Mouse (Mus musculus): Measurements from ENCODE around the gene Slc16a8. TPM values are rescaled to one million over a fixed set of nuclear protein-coding genes. Genes with fewer than 3 reads are reported as not detected.
A peak's percentile ranks its signal among the peaks of the same experiment; 100 is the strongest.

The Slc16a8 gene
- polyA plus RNA-seq, 1 experiment from 2014 or later = 0.29 TPM

DNA sequence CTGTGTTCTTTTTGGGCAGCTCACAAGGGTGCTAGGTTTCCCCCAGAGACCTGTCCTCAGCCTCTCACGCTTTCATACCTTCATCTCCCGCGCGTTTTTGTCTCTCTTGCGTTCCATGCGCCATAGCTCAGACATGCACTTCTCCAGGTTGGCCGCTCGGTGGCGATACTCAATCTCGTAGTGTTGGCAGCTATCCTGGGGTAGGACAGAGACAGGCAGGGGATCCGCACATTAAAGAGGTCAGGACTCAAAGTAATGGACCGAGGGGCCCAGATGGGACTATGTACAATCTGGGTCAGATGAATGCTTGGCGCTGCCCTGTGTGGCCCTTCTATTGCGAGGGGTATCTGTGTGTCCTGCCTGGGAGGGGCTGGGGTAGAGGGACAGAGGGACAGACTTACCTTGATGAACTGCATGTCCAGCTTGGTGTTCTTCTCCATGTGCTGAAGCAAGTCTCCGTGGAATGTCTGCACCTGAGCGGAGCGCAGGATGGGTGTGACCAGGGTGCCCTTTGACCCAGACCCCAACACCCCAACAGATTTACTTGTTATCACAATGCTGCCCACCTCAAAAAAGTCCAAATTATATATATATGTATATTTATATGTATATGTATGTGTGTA lies 16.7 kb upstream of the Slc16a8 start:
- WGBS = 14% methylated on average over 17 of the region's 17 CpGs
- peak; percentile 19; the same call in 1 of the 2 replicates for ATAC-seq (ENCODE audit: low read depth)
- Histone ChIP-seq H3K9me3 (ENCODE audit: control insufficient read depth, low read length) (no peaks in the 10 kb centered on the region), H3K4me2 (ENCODE audit: low read depth, low read length) (peak overlapping the region; percentile 56), H3K4me1 (ENCODE audit: control insufficient read depth, insufficient read depth, low read length) (peaks cover 3% of the 10 kb centered on the region; the same call in 1 of the 2 replicates), H3K27me3 (replicated peaks; ENCODE audit: control insufficient read depth, insufficient read depth, low read length) (peaks cover 16% of the 10 kb centered on the region), H3K36me3 (ENCODE audit: control insufficient read depth, insufficient read depth, low read length) (no peaks in the 10 kb centered on the region), H3K4me3 (ENCODE audit: low read depth, low read length) (peak overlapping the region; percentile 32; the same call in 1 of the 2 replicates), H3K9ac (ENCODE audit: low read depth, low read length) (no peak overlapping the region), H3K27ac (replicated peaks; ENCODE audit: low read depth, low read length) (no peak overlapping the region)
- DNase-seq (ENCODE audit: low spot score) = peak; percentile 36

DNA sequence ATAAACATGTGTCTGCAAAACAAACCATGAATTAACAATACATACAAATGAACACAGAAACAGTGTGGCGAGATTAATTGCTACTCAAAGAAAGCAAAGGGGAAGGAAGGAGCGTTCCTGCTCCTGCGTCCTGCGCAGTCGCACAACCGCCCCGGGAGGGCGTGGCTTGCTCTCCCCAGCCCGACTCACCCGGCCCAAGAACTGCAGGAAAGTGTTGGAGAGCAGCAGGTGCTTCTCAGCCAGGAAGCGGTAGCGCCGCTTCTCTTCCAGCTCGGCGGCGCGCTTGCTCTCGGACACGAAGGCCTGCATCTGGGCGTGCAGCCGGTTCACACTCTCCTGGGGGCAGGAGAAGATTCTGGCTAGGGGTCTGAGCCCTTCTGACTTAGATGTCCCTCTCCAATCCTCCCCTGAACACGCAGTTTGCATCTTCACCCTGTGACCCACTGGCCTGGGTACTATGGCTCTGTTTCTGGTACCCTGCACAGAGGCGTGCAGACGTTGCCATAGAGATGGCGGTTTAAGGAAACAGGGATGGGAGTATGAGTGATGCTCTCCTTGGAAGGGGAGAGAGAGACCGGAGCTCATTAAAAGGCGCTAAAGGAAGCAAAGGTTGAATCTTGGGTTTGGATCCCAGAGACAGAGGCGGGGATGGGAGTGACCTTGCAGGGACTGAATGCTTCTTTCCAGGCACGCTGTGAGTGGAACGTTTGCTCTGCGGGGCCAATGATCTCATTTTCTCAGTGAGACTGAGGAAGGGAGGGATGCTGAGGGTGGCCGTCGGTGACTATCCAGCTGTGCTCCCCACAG lies 16.0 kb upstream of the Slc16a8 start:
- H3K36me3 ChIP-seq (ENCODE audit: control insufficient read depth, insufficient read depth, low read length) = no peaks in the 10 kb centered on the region
- 3% methylated on average over 20 of the region's 33 CpGs for WGBS
- peak overlapping the region; percentile 32 for H3K4me3 ChIP-seq (ENCODE audit: low read depth, low read length)
- DNase-seq (ENCODE audit: low spot score) (peak; percentile 85), ATAC-seq (ENCODE audit: low read depth) (peak; percentile 72)
- H3K4me2 ChIP-seq (ENCODE audit: low read depth, low read length) = peak overlapping the region; percentile 56
- peaks cover 3% of the 10 kb centered on the region; the same call in 1 of the 2 replicates for H3K4me1 ChIP-seq (ENCODE audit: control insufficient read depth, insufficient read depth, low read length)
- peak overlapping the region; percentile 15; the same call in 1 of the 2 replicates for H3K9ac ChIP-seq (ENCODE audit: low read depth, low read length)
- H3K27me3 ChIP-seq (replicated peaks; ENCODE audit: control insufficient read depth, insufficient read depth, low read length) = peaks cover 16% of the 10 kb centered on the region
- H3K9me3 ChIP-seq (ENCODE audit: control insufficient read depth, low read length) = no peaks in the 10 kb centered on the region
- no peak overlapping the region for H3K27ac ChIP-seq (replicated peaks; ENCODE audit: low read depth, low read length)

DNA sequence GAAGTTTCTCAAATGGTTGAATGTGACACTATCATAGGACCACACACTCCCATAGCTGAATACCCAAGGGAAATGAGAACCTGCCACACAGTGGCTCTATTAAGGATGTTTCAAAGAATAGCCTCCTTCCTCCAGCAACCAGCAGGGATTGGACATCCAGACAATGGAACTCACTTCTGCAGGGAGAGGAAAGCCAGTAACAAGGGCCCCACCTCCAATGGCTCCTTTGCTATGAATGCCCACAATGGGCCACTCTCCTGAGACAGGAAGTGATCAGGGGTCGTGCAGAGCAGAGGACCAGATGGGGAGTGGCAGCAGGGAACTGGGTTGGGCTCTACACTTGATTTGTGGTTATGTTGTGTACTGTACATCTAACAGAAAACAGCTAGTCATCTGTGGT lies 14.0 kb upstream of the Slc16a8 start:
- no peak overlapping the region for H3K9ac ChIP-seq (ENCODE audit: low read depth, low read length)
- H3K4me1 ChIP-seq (ENCODE audit: control insufficient read depth, insufficient read depth, low read length) = peaks cover 3% of the 10 kb centered on the region; the same call in 1 of the 2 replicates
- no peak overlapping the region for H3K4me3 ChIP-seq (ENCODE audit: low read depth, low read length)
- DNase-seq (ENCODE audit: low spot score) (no peak), ATAC-seq (ENCODE audit: low read depth) (no peak)
- H3K9me3 ChIP-seq (ENCODE audit: control insufficient read depth, low read length) = no peaks in the 10 kb centered on the region
- H3K4me2 ChIP-seq (ENCODE audit: low read depth, low read length) = no peak overlapping the region
- 33% methylated on average over 1 of the region's 1 CpGs for WGBS
- H3K27ac ChIP-seq (replicated peaks; ENCODE audit: low read depth, low read length) = no peak overlapping the region
- no peaks in the 10 kb centered on the region for H3K36me3 ChIP-seq (ENCODE audit: control insufficient read depth, insufficient read depth, low read length)
- peaks cover 16% of the 10 kb centered on the region for H3K27me3 ChIP-seq (replicated peaks; ENCODE audit: control insufficient read depth, insufficient read depth, low read length)

DNA sequence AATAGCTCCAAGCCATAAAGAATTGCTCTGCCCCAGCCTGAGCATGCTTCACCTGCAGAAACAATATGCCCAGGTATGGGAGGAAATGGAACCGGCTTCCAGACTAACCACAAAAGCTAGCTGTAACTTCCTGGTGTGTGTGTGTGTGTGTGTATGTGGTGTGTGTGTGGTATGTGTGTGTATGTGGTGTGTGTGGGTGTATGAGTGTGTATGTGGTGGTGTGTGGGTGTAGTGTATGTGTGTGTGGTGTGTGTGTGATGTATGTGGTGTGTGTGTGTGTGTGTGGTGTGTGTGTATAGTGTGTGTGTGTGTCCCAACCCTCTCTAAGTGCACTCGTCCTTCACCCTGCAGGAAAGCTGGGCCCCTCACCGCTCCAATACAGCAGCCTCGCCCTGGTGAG lies 10.8 kb upstream of the Slc16a8 start:
- H3K36me3 ChIP-seq (ENCODE audit: control insufficient read depth, insufficient read depth, low read length) = no peaks in the 10 kb centered on the region
- 64% methylated on average over 4 of the region's 4 CpGs for WGBS
- ATAC-seq (ENCODE audit: low read depth) (no peak), DNase-seq (ENCODE audit: low spot score) (no peak)
- H3K9ac ChIP-seq (ENCODE audit: low read depth, low read length) = no peak overlapping the region
- H3K27me3 ChIP-seq (replicated peaks; ENCODE audit: control insufficient read depth, insufficient read depth, low read length) = peaks cover 21% of the 10 kb centered on the region
- 0 out of 2 replicates have a peak, but pooled peaks cover 7% of the 10 kb centered on the region for H3K4me1 ChIP-seq (ENCODE audit: control insufficient read depth, insufficient read depth, low read length)
- H3K27ac ChIP-seq (replicated peaks; ENCODE audit: low read depth, low read length) = no peak overlapping the region
- H3K9me3 ChIP-seq (ENCODE audit: control insufficient read depth, low read length) = no peaks in the 10 kb centered on the region
- H3K4me2 ChIP-seq (ENCODE audit: low read depth, low read length) = no peak overlapping the region
- H3K4me3 ChIP-seq (ENCODE audit: low read depth, low read length) = no peak overlapping the region

DNA sequence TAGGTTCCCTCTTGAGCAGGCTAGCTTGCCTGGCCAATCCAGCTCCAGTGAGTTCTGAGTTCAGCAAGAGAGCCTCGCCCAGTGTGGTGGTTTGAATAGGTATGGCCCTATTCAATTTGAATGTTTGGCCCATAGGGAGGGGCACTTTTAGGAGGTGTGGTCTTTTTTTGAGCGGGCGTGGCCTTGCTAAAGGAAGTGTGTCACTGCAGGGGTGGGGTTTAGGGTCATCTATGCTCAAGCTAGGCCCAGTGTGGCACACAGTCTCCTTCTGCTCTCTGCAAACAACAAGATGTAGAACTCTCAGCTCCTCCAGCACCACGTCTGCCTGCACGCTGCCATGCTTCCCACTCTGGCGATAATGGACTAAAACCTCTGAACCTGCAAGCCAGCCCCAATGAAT lies 9.2 kb upstream of the Slc16a8 start:
- Histone ChIP-seq H3K36me3 (ENCODE audit: control insufficient read depth, insufficient read depth, low read length) (no peaks in the 10 kb centered on the region), H3K9ac (ENCODE audit: low read depth, low read length) (no peak overlapping the region), H3K4me1 (ENCODE audit: control insufficient read depth, insufficient read depth, low read length) (0 out of 2 replicates have a peak, but pooled peaks cover 7% of the 10 kb centered on the region), H3K9me3 (ENCODE audit: control insufficient read depth, low read length) (no peaks in the 10 kb centered on the region), H3K27me3 (replicated peaks; ENCODE audit: control insufficient read depth, insufficient read depth, low read length) (peaks cover 25% of the 10 kb centered on the region), H3K27ac (replicated peaks; ENCODE audit: low read depth, low read length) (no peak overlapping the region), H3K4me3 (ENCODE audit: low read depth, low read length) (no peak overlapping the region), H3K4me2 (ENCODE audit: low read depth, low read length) (no peak overlapping the region)
- DNase-seq (ENCODE audit: low spot score) = no peak
- no peak for ATAC-seq (ENCODE audit: low read depth)
- 87% methylated on average over 6 of the region's 6 CpGs for WGBS

DNA sequence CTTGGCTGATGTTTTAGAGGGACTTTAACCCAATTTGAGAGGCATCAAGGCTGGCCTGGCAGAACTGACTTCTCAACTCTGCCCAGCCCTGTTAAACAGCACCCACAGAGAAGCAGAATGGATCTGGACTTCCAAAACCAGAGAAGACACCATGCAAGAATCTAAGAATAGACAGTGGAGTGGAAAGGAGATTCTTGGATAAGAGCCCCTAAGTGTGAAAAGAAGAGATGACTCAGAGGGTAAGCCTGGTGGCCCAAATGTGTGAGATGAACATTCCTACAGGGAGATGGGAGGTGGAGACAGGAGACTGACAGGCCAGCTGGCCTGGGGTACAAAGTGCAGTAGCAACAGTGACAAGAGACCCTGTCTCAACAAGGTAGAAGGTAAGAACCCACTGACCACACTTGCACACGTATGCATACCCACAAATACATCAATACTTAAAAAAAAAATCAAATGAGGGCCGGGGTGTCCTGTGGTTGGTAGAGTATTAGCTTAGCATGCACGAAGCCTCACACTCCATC lies 8.3 kb upstream of the Slc16a8 start:
- DNase-seq (ENCODE audit: low spot score) (no peak), ATAC-seq (ENCODE audit: low read depth) (no peak)
- Histone ChIP-seq H3K27me3 (replicated peaks; ENCODE audit: control insufficient read depth, insufficient read depth, low read length) (peaks cover 25% of the 10 kb centered on the region), H3K4me2 (ENCODE audit: low read depth, low read length) (no peak overlapping the region), H3K9ac (ENCODE audit: low read depth, low read length) (no peak overlapping the region), H3K4me1 (ENCODE audit: control insufficient read depth, insufficient read depth, low read length) (0 out of 2 replicates have a peak, but pooled peaks cover 7% of the 10 kb centered on the region), H3K27ac (replicated peaks; ENCODE audit: low read depth, low read length) (no peak overlapping the region), H3K4me3 (ENCODE audit: low read depth, low read length) (no peak overlapping the region), H3K9me3 (ENCODE audit: control insufficient read depth, low read length) (no peaks in the 10 kb centered on the region), H3K36me3 (ENCODE audit: control insufficient read depth, insufficient read depth, low read length) (no peaks in the 10 kb centered on the region)
- WGBS = 88% methylated on average over 3 of the region's 3 CpGs

DNA sequence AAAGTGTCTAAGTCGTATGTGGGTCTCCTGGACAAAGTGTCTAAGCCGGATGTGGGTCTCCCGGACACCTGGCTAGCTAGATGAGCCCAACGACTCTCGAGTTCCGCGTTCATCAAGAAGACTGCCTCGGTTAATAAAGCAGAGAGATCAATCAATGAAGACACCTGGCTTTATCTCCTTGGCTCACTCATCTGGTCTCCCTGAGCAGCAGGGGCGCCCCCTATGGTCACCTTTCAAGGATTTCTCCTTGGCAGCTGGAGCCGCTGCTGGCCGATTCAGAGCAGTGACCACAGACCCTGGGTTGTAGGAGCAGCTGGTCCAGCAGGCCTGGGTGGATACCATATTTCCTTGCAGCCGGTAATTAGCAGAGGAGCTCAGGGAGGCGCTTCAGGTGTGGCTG lies 7.8 kb upstream of the Slc16a8 start:
- no peaks in the 10 kb centered on the region for H3K9me3 ChIP-seq (ENCODE audit: control insufficient read depth, low read length)
- H3K27me3 ChIP-seq (replicated peaks; ENCODE audit: control insufficient read depth, insufficient read depth, low read length) = peaks cover 23% of the 10 kb centered on the region
- DNase-seq (ENCODE audit: low spot score) (peak; percentile 45), ATAC-seq (ENCODE audit: low read depth) (no peak)
- WGBS = 20% methylated on average over 13 of the region's 13 CpGs
- peak overlapping the region; percentile 100 for H3K4me2 ChIP-seq (ENCODE audit: low read depth, low read length)
- no peak overlapping the region for H3K9ac ChIP-seq (ENCODE audit: low read depth, low read length)
- no peaks in the 10 kb centered on the region for H3K36me3 ChIP-seq (ENCODE audit: control insufficient read depth, insufficient read depth, low read length)
- H3K4me3 ChIP-seq (ENCODE audit: low read depth, low read length) = peak overlapping the region; percentile 68; the same call in 1 of the 2 replicates
- H3K4me1 ChIP-seq (ENCODE audit: control insufficient read depth, insufficient read depth, low read length) = 0 out of 2 replicates have a peak, but pooled peaks cover 7% of the 10 kb centered on the region
- no peak overlapping the region for H3K27ac ChIP-seq (replicated peaks; ENCODE audit: low read depth, low read length)

DNA sequence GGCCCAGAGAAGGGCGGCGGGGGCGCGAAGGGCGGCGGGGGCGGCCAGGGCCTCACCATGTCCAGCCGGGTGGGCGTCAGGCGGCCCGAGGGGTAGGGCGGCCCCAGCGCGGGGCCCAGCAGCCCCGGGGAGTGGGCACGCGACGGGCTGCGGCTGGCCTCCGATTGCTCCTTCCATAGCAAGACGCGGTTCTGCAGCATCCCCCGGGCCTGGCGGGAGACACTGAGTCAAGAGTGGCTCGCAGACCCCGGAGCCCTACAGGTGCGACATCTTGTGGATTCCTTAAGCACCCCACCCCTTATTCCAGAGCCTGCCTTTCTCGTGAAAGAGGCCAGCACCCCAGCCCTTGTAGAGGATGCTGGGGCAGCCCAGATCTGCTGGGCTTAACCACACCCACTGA lies 7.2 kb upstream of the Slc16a8 start:
- Histone ChIP-seq H3K9me3 (ENCODE audit: control insufficient read depth, low read length) (no peaks in the 10 kb centered on the region), H3K27me3 (replicated peaks; ENCODE audit: control insufficient read depth, insufficient read depth, low read length) (peaks cover 22% of the 10 kb centered on the region), H3K4me2 (ENCODE audit: low read depth, low read length) (peak overlapping the region; percentile 100), H3K4me3 (ENCODE audit: low read depth, low read length) (peak overlapping the region; percentile 68), H3K4me1 (ENCODE audit: control insufficient read depth, insufficient read depth, low read length) (0 out of 2 replicates have a peak, but pooled peaks cover 7% of the 10 kb centered on the region), H3K36me3 (ENCODE audit: control insufficient read depth, insufficient read depth, low read length) (no peaks in the 10 kb centered on the region), H3K27ac (replicated peaks; ENCODE audit: low read depth, low read length) (peak overlapping the region; percentile 33; the same call in 1 of the 2 replicates), H3K9ac (ENCODE audit: low read depth, low read length) (peak overlapping the region; percentile 76)
- 0% methylated on average over 10 of the region's 28 CpGs for WGBS
- DNase-seq (ENCODE audit: low spot score) (peak; percentile 33), ATAC-seq (ENCODE audit: low read depth) (peak; percentile 30)
